Mouse (Mus musculus): ENCODE data around the gene Svep1.

DNA sequence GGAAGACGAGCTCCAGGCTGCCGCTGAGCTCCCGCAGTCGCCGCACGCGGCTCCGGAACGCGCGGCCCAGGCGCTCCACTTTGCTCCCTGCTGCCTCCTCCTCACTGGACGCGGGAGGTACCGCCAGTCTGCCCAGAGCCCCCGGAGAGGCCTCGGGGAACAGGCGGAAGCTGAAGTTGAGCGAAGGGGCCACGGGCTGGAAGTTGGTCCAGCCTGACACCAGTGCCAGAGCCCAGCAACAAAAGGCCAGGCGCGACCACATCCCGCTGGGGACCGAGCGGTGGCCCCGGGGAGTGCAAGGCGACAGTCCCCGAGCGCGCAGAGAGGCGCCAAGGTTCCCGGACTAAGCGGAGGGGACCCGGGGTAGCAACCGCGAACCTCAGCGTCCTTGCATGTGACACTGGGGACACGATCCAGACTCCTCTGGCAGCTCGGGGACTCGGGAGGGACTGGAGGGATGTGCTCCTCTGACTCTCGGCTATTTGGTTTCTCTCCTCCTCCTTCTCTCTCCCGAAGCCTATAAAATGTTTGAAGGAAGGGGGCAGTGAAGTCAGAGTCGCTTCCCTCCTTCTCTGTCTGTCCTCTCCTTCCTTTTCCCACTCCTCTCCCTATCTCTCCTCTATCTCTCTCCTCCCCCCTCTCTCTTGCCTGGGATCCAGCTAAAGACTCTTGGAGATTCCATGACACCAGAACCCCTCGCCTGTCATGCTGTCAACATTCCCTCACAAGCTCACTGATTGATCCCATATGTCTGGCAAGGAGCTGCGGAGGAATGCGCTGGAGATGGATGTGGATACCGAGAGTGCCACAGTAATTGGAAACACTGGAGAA is at the start of gene Svep1:
- no peak for TF ChIP-seq POLR2A (IDR thresholded peaks at IDR 0.05; ENCODE audit: insufficient read length, low read depth)
- no peak for TF ChIP-seq MYOD1 (IDR thresholded peaks at IDR 0.05; ENCODE audit: control insufficient read depth in 1 of 3, insufficient read length in 2 of 3, low read depth in 2 of 3)
- TF ChIP-seq USF1 (IDR thresholded peaks at IDR 0.05; ENCODE audit: low read depth): no peak
- no peak for TF ChIP-seq TCF12 (IDR thresholded peaks at IDR 0.05; ENCODE audit: insufficient read depth, poor library complexity, severe bottlenecking)
- TF ChIP-seq MYOG (IDR thresholded peaks at IDR 0.05; ENCODE audit: control insufficient read depth in 1 of 3, insufficient read depth in 1 of 3, insufficient read length in 2 of 3, low read depth in 2 of 3): no peak
- no peak for TF ChIP-seq POLR2AphosphoS2 (IDR thresholded peaks at IDR 0.05; ENCODE audit: insufficient read length, low read depth)
- no peak for TF ChIP-seq E2F4 (IDR thresholded peaks at IDR 0.05; ENCODE audit: insufficient read depth)
